Mouse (Mus musculus) embryo, embryonic 10.5 days (tissue): ENCODE results near the gene Cldn34d.

Source experiments
- DNase-seq: peaks from one replicate; pipeline ENCODE4 v3.0.0-alpha.2; 2015; ENCODE audit warnings: low spot score

Gene Cldn34d

GRCm38 (mm10) chrX:76602824-76603223 is at the start of gene Cldn34d:
Cldn34d (minus strand) TSS chrX:76602924.
- DNase-seq, result no peak

- DNase-seq, result peak; percentile 92
Measured at GRCm38 (mm10) chrX:76598459-76599206, 4.1 kb downstream of the Cldn34d start.
